ENCODE assay signal across 8 mouse cellular contexts in the genomic region with DNA sequence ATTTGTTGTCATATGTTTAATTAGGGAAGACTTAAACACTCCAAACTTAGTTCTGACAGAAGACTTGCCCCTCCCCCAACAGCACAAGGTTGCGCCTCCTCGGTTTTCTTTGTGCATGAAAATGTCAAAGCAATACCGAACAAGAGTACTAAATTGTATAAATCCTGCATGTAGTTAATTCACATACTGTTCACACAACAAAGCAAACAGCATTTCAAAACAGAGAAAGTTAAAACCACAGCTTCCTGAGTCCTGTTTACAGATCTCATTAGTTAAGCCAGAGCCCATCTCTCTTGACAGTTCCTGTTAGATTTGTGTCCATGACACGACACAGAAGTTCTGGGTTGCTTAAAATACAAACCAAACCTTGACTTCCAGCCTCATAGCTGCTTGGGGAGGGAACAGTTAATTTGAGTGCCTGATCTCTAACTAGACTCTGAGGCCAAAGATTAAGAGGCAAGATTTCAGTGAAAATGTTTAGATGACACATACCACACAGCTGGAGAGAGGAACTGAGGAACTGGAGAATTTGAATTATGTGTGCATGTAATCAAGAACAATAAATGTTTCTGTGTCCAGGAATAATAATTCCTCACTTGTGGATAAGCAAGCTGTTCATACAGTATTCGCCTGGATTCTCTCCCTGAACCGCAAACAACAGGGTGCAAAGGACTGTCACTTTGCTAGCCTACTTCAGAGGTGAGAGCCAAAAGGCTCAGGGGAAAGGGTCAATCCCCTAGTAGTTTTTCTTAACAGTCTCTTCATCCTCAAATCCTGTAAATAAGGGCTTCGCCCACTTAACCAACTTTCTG.
DNase-seq lines count a peak whose midpoint lies in the region; ATAC-seq and TF ChIP-seq lines count a peak whose summit lies in the region.

No protein-coding gene starts in this region.

- no peak for ATAC-seq in hindbrain, postnatal 0 days
- no peak for ATAC-seq in hindbrain, embryonic 16.5 days
- no peak for ATAC-seq in liver, embryonic 16.5 days (ENCODE audit: low read depth)

- intact Hi-C loops in left cerebral cortex, postnatal 10 days (cut with DNase I), result no loop called here

- TF ChIP-seq POLR2A in CH12.LX (IDR thresholded peaks at IDR 0.05; ENCODE audit: low read depth, low read length), result no peak

- WGBS in hindbrain, postnatal 0 days, result 37% methylated on average over 7 of the region's 7 CpGs
- 31% methylated on average over 7 of the region's 7 CpGs for WGBS in hindbrain, embryonic 16.5 days
- WGBS in liver, embryonic 16.5 days (ENCODE audit: insufficient replicate concordance), result 30% methylated on average over 7 of the region's 7 CpGs

- no peak overlapping the region for H3K27ac ChIP-seq in hindbrain, postnatal 0 days
- H3K27ac ChIP-seq in hindbrain, embryonic 16.5 days (ENCODE audit: low read depth, low read length), result no peak overlapping the region
- peak overlapping the region; percentile 99 for H3K27ac ChIP-seq in CH12.LX (ENCODE audit: insufficient read depth, low read depth)
- H3K27ac ChIP-seq in liver, embryonic 16.5 days (ENCODE audit: low read length), result peak overlapping the region; percentile 75

- no peaks in the 10 kb centered on the region for H3K36me3 ChIP-seq in hindbrain, postnatal 0 days (ENCODE audit: insufficient read depth, low read length)
- H3K36me3 ChIP-seq in hindbrain, embryonic 16.5 days (ENCODE audit: control insufficient read depth, insufficient read depth, low read length), result no peaks in the 10 kb centered on the region
- H3K36me3 ChIP-seq in CH12.LX (replicated peaks in 1 of 2; ENCODE audit: control insufficient read depth in 1 of 2, insufficient read depth in 1 of 2, low read length in 1 of 2), result no peaks in the 10 kb centered on the region
- H3K36me3 ChIP-seq in liver, embryonic 16.5 days (ENCODE audit: control insufficient read depth, insufficient read depth), result no peaks in the 10 kb centered on the region

- no peak overlapping the region for H3K4me2 ChIP-seq in hindbrain, postnatal 0 days (ENCODE audit: low read depth, low read length)
- no peak overlapping the region for H3K4me2 ChIP-seq in hindbrain, embryonic 16.5 days (ENCODE audit: low read length)
- peak overlapping the region; percentile 85 for H3K4me2 ChIP-seq in CH12.LX (ENCODE audit: insufficient read depth, low read depth, poor library complexity, severe bottlenecking)
- H3K4me2 ChIP-seq in liver, embryonic 16.5 days (ENCODE audit: low read depth, low read length), result peak overlapping the region; percentile 16; the same call in 1 of the 2 replicates

- dilution Hi-C loops in CH12.LX (cut with MboI; ENCODE audit: extremely low pct_ligation_motif_present, extremely low pct_unique_long_range_greater_than_20kb, low sequenced_read_pairs), result no loop called here

- TF ChIP-seq EP300 in CH12.LX (IDR thresholded peaks at IDR 0.05; ENCODE audit: low read length), result no peak

- in situ Hi-C loops in CH12.LX (cut with MboI; ENCODE audit: low pct_ligation_motif_present, low pct_unique_long_range_greater_than_20kb, low sequenced_read_pairs), result no loop called here

- TF ChIP-seq CTCF in hindbrain, postnatal 0 days (IDR thresholded peaks at IDR 0.05; ENCODE audit: low read depth), result no peak
- TF ChIP-seq CTCF in CH12.LX (conservative IDR thresholded peaks at IDR 0.05 in 1 of 2, IDR thresholded peaks at IDR 0.05 in 1 of 2; ENCODE audit: low read depth in 2 of 2, low read length in 2 of 2), result no peak

- no peak for TF ChIP-seq RAD21 in CH12.LX (IDR thresholded peaks at IDR 0.05; ENCODE audit: low read depth, low read length)

- H3K79me2 ChIP-seq in CH12.LX (replicated peaks; ENCODE audit: control insufficient read depth, extremely low read depth, insufficient read depth, poor library complexity, severe bottlenecking), result no peaks in the 10 kb centered on the region

- DNase-seq in hindbrain, postnatal 0 days (ENCODE audit: low spot score), result peak; percentile 9
- DNase-seq in CH12.LX (ENCODE audit: extremely low read depth), result no peak
- DNase-seq in embryo, embryonic 11 days, result peak; percentile 18
- DNase-seq in left cerebral cortex, postnatal 10 days (ENCODE audit: extremely low spot score in 1 of 2, low spot score in 2 of 2), result no peak
- no peak for DNase-seq in cerebellum, adult 8-10 months
- DNase-seq in ovary, postnatal 10 days (ENCODE audit: low spot score), result no peak

- H3K4me1 ChIP-seq in hindbrain, postnatal 0 days (ENCODE audit: insufficient read depth, low read length), result no peaks in the 10 kb centered on the region
- H3K4me1 ChIP-seq in hindbrain, embryonic 16.5 days (ENCODE audit: control insufficient read depth, insufficient read depth, low read depth, low read length), result no peaks in the 10 kb centered on the region
- peaks cover 19 to 69% of the 10 kb centered on the region in 2 experiments for H3K4me1 ChIP-seq in CH12.LX (ENCODE audit: control insufficient read depth in 1 of 2, insufficient read depth in 2 of 2)
- H3K4me1 ChIP-seq in liver, embryonic 16.5 days (ENCODE audit: control insufficient read depth, low read depth, low read length), result peaks cover 19% of the 10 kb centered on the region

- no peaks in the 10 kb centered on the region for H3K9me3 ChIP-seq in hindbrain, postnatal 0 days (ENCODE audit: low read length)
- H3K9me3 ChIP-seq in hindbrain, embryonic 16.5 days (ENCODE audit: control insufficient read depth, low read length), result no peaks in the 10 kb centered on the region
- no peaks in the 10 kb centered on the region for H3K9me3 ChIP-seq in CH12.LX (replicated peaks; ENCODE audit: low read length)
- H3K9me3 ChIP-seq in liver, embryonic 16.5 days (replicated peaks; ENCODE audit: control insufficient read depth, low read length), result no peaks in the 10 kb centered on the region

- no peak overlapping the region for H3K9ac ChIP-seq in hindbrain, postnatal 0 days (replicated peaks; ENCODE audit: low read length)
- H3K9ac ChIP-seq in hindbrain, embryonic 16.5 days (ENCODE audit: low read depth, low read length), result no peak overlapping the region
- H3K9ac ChIP-seq in CH12.LX (ENCODE audit: insufficient read depth, low read depth), result peak overlapping the region; percentile 77
- H3K9ac ChIP-seq in liver, embryonic 16.5 days (ENCODE audit: low read depth, low read length), result no peak overlapping the region

- no peaks in the 10 kb centered on the region for H3K27me3 ChIP-seq in hindbrain, postnatal 0 days (ENCODE audit: insufficient read depth, low read length)
- no peaks in the 10 kb centered on the region for H3K27me3 ChIP-seq in hindbrain, embryonic 16.5 days (replicated peaks; ENCODE audit: control insufficient read depth, insufficient read depth, low read length)
- H3K27me3 ChIP-seq in CH12.LX (replicated peaks), result no peaks in the 10 kb centered on the region
- H3K27me3 ChIP-seq in liver, embryonic 16.5 days (ENCODE audit: control insufficient read depth, insufficient read depth, low read depth, low read length), result no peaks in the 10 kb centered on the region

- H3K4me3 ChIP-seq in hindbrain, postnatal 0 days (ENCODE audit: low read length), result no peak overlapping the region
- H3K4me3 ChIP-seq in hindbrain, embryonic 16.5 days (ENCODE audit: low read length), result no peak overlapping the region
- no peak overlapping the region for H3K4me3 ChIP-seq in CH12.LX (replicated peaks in 1 of 3; ENCODE audit: low read depth in 2 of 3, low read length in 2 of 3, poor library complexity in 1 of 3)
- no peak overlapping the region for H3K4me3 ChIP-seq in liver, embryonic 16.5 days (ENCODE audit: low read depth, low read length)

TF ChIP-seq in CH12.LX, 34 proteins besides CTCF, POLR2A, EP300 and RAD21 (continues in another document):
- no peak for TF ChIP-seq ZC3H11A (IDR thresholded peaks at IDR 0.05; ENCODE audit: low read depth, low read length)
- no peak for TF ChIP-seq USF1 (IDR thresholded peaks at IDR 0.05; ENCODE audit: low read depth, low read length)
- TF ChIP-seq ETS1 (conservative IDR thresholded peaks at IDR 0.05; ENCODE audit: low read depth, low read length), result no peak
- TF ChIP-seq MXI1 (IDR thresholded peaks at IDR 0.05; ENCODE audit: low read depth, low read length), result no peak
- TF ChIP-seq ZNF384 (IDR thresholded peaks at IDR 0.05; ENCODE audit: low read depth, low read length), result no peak
- 0 out of 2 replicates have a peak, but pooled peaks have one; percentile 7 for TF ChIP-seq TCF12 (IDR thresholded peaks at IDR 0.05; ENCODE audit: low read depth, low read length)
- no peak for TF ChIP-seq RCOR1 (conservative IDR thresholded peaks at IDR 0.05; ENCODE audit: low read depth, low read length)
- no peak for TF ChIP-seq KAT2A (IDR thresholded peaks at IDR 0.05; ENCODE audit: insufficient replicate concordance, low read length)
- no peak for TF ChIP-seq MEF2A (IDR thresholded peaks at IDR 0.05; ENCODE audit: borderline replicate concordance, low read depth, low read length)
- no peak for TF ChIP-seq UBTF (IDR thresholded peaks at IDR 0.05; ENCODE audit: low read depth, low read length)
- no peak for TF ChIP-seq NELFE (IDR thresholded peaks at IDR 0.05; ENCODE audit: low read depth, low read length)
- TF ChIP-seq CHD2 (IDR thresholded peaks at IDR 0.05; ENCODE audit: low read length), result peak; percentile 77; the same call in 1 of the 2 replicates
- no peak for TF ChIP-seq SIN3A (IDR thresholded peaks at IDR 0.05; ENCODE audit: low read length)
- 0 out of 2 replicates have a peak, but pooled peaks have one; percentile 1 for TF ChIP-seq HCFC1 (IDR thresholded peaks at IDR 0.05; ENCODE audit: low read depth, low read length)
- peak; percentile 17; the same call in 1 of the 2 replicates for TF ChIP-seq IRF4 (IDR thresholded peaks at IDR 0.05; ENCODE audit: low read depth, low read length)
- TF ChIP-seq BHLHE40 (IDR thresholded peaks at IDR 0.05; ENCODE audit: low read depth, low read length), result no peak
- no peak for TF ChIP-seq GABPA (IDR thresholded peaks at IDR 0.05; ENCODE audit: insufficient replicate concordance, low read depth, low read length)
- no peak for TF ChIP-seq USF2 (conservative IDR thresholded peaks at IDR 0.05; ENCODE audit: low read depth, low read length)
- no peak for TF ChIP-seq ZMIZ1 (IDR thresholded peaks at IDR 0.05; ENCODE audit: low read depth, low read length)
- no peak for TF ChIP-seq MYC (IDR thresholded peaks at IDR 0.05; ENCODE audit: low read depth, low read length)
- no peak for TF ChIP-seq MAFK (IDR thresholded peaks at IDR 0.05; ENCODE audit: insufficient replicate concordance, low read length)
- TF ChIP-seq MAZ (IDR thresholded peaks at IDR 0.05; ENCODE audit: low read depth, low read length), result no peak
- 0 out of 2 replicates have a peak, but pooled peaks have one; percentile 7 for TF ChIP-seq MAX (IDR thresholded peaks at IDR 0.05; ENCODE audit: low read length)
- TF ChIP-seq JUND (conservative IDR thresholded peaks at IDR 0.05; ENCODE audit: low read depth, low read length), result no peak
- no peak for TF ChIP-seq POLR2AphosphoS2 (IDR thresholded peaks at IDR 0.05; ENCODE audit: low read depth, low read length)
- no peak for TF ChIP-seq E2F4 (IDR thresholded peaks at IDR 0.05; ENCODE audit: insufficient replicate concordance, low read depth, low read length)
- no peak for TF ChIP-seq PAX5 (IDR thresholded peaks at IDR 0.05; ENCODE audit: low read length)

Comparison
In these comparisons a context has a peak if more than half of its experiments do, and no peak if none do; other contexts are left out.
1. DNase-seq: peak in hindbrain, postnatal 0 days (single experiment) and embryo, embryonic 11 days (single experiment); none in CH12.LX (single experiment), left cerebral cortex, postnatal 10 days (0 of 2), cerebellum, adult 8-10 months (single experiment) and ovary, postnatal 10 days (single experiment).
2. H3K27ac ChIP-seq: peak in CH12.LX (single experiment) and liver, embryonic 16.5 days (single experiment); none in hindbrain, postnatal 0 days (single experiment) and hindbrain, embryonic 16.5 days (single experiment).
3. H3K4me2 ChIP-seq: peak in CH12.LX (single experiment) and liver, embryonic 16.5 days (single experiment); none in hindbrain, postnatal 0 days (single experiment) and hindbrain, embryonic 16.5 days (single experiment).